Mouse (Mus musculus) ES-E14 (cell line): ENCODE measurements at regions not wholly inside any gene's neighbourhood (a gene's known extent, or its start where the extent isn't known, plus 50 kb on each side); places are given as distances from the start of the nearest gene placed in this dataset.

Experiments
- CHD2 ChIP-seq: IDR thresholded peaks from 2 replicates; pipeline ENCODE4 v1.6.1; 2014; ENCODE audit warnings: mild to moderate bottlenecking, low read depth, low read length, inconsistent platforms
- HCFC1 ChIP-seq: IDR thresholded peaks from 2 replicates; pipeline ENCODE4 v1.6.1; 2012; ENCODE audit warnings: low read length, inconsistent platforms, borderline replicate concordance; ENCODE audit not compliant: insufficient read depth
- MAFK ChIP-seq: IDR thresholded peaks from 2 replicates; pipeline ENCODE4 v1.6.1; 2014; ENCODE audit warnings: mild to moderate bottlenecking, low read depth, low read length, inconsistent platforms; ENCODE audit not compliant: insufficient read depth
- ZC3H11A ChIP-seq: IDR thresholded peaks from 2 replicates; pipeline ENCODE4 v1.6.1; 2012; ENCODE audit warnings: low read depth, mild to moderate bottlenecking, inconsistent platforms, low read length, borderline replicate concordance
- ZNF384 ChIP-seq: IDR thresholded peaks from 2 replicates; pipeline ENCODE4 v1.6.1; 2012; ENCODE audit warnings: low read depth, low read length, inconsistent platforms

GRCm38 (mm10) chr8:90149903-90150302 is 198.2 kb downstream of the Tox3 start:
- TF ChIP-seq CHD2 = no peak
- TF ChIP-seq ZNF384 = no peak
- no peak for TF ChIP-seq HCFC1
- TF ChIP-seq MAFK = no peak
- no peak for TF ChIP-seq ZC3H11A
